ENCODE assay signal across 26 mouse cellular contexts in genomic region chr17:75202314-75202713, GRCm38 (mm10).
DNase-seq lines count a peak whose midpoint lies in the region; ATAC-seq and TF ChIP-seq lines count a peak whose summit lies in the region.
"Had no signal": no experiment of that assay in that cellular context is flagged by ENCODE, and none has a peak within 500 bp of the region (broad histone marks: within the 10 kb centered on the region; RNA-seq: fewer than 3 reads in every experiment).

No protein-coding gene starts in this region.

- TF ChIP-seq CTCF in forebrain, postnatal 0 days (IDR thresholded peaks at IDR 0.05; ENCODE audit: low read depth): no peak

- no peak for TF ChIP-seq POLR2A in limb, embryonic 14.5 days (IDR thresholded peaks at IDR 0.05; ENCODE audit: borderline replicate concordance, extremely low read depth, insufficient read depth, insufficient read length)

- no peaks in the 10 kb centered on the region for H3K9me3 ChIP-seq in forebrain, embryonic 14.5 days (replicated peaks; ENCODE audit: control insufficient read depth, low read length)
- no peaks in the 10 kb centered on the region for H3K9me3 ChIP-seq in forebrain, postnatal 0 days (ENCODE audit: low read length)
- H3K9me3 ChIP-seq in limb, embryonic 14.5 days (ENCODE audit: control insufficient read depth, low read length): no peaks in the 10 kb centered on the region
- H3K9me3 ChIP-seq in limb, embryonic 10.5 days (replicated peaks): no peaks in the 10 kb centered on the region
- H3K9me3 ChIP-seq: embryonic facial prominence, embryonic 12.5 days; embryonic facial prominence, embryonic 15.5 days; forebrain, embryonic 15.5 days; heart, embryonic 10.5 days; heart, embryonic 13.5 days had no signal

- H3K4me2 ChIP-seq in forebrain, embryonic 14.5 days (ENCODE audit: low read length): no peak overlapping the region
- no peak overlapping the region for H3K4me2 ChIP-seq in forebrain, postnatal 0 days (ENCODE audit: low read depth)
- H3K4me2 ChIP-seq in limb, embryonic 14.5 days (replicated peaks; ENCODE audit: low read depth, low read length, severe bottlenecking): no peak overlapping the region
- H3K4me2 ChIP-seq: embryonic facial prominence, embryonic 12.5 days; embryonic facial prominence, embryonic 15.5 days; forebrain, embryonic 15.5 days; heart, embryonic 13.5 days had no signal

- WGBS in forebrain, embryonic 14.5 days: 72% methylated on average over 3 of the region's 3 CpGs
- WGBS in forebrain, postnatal 0 days: 73% methylated on average over 3 of the region's 3 CpGs
- WGBS in limb, embryonic 14.5 days: 46% methylated on average over 3 of the region's 3 CpGs
- 82% methylated on average over 3 of the region's 3 CpGs for WGBS in limb, embryonic 10.5 days

- H3K27me3 ChIP-seq in forebrain, embryonic 14.5 days (replicated peaks; ENCODE audit: control insufficient read depth, insufficient read depth, low read length): no peaks in the 10 kb centered on the region
- H3K27me3 ChIP-seq in forebrain, postnatal 0 days (ENCODE audit: insufficient read depth, low read length): no peaks in the 10 kb centered on the region
- H3K27me3 ChIP-seq in limb, embryonic 14.5 days (ENCODE audit: control insufficient read depth, insufficient read depth, low read length): no peaks in the 10 kb centered on the region
- no peaks in the 10 kb centered on the region for H3K27me3 ChIP-seq in limb, embryonic 10.5 days (ENCODE audit: low read depth, poor library complexity, severe bottlenecking)
- H3K27me3 ChIP-seq: CH12.LX; embryonic facial prominence, embryonic 12.5 days; embryonic facial prominence, embryonic 15.5 days; forebrain, embryonic 15.5 days; heart, embryonic 13.5 days; Patski had no signal

- no peak overlapping the region for H3K4me3 ChIP-seq in forebrain, embryonic 14.5 days (ENCODE audit: low read depth, low read length)
- H3K4me3 ChIP-seq in forebrain, postnatal 0 days (ENCODE audit: low read depth, low read length): no peak overlapping the region
- no peak overlapping the region for H3K4me3 ChIP-seq in limb, embryonic 14.5 days (replicated peaks; ENCODE audit: low read length)
- H3K4me3 ChIP-seq in limb, embryonic 10.5 days: no peak overlapping the region
- H3K4me3 ChIP-seq: embryonic facial prominence, embryonic 12.5 days; embryonic facial prominence, embryonic 15.5 days; forebrain, embryonic 15.5 days; heart, adult 2 months; heart, embryonic 10.5 days; heart, embryonic 13.5 days had no signal

- no peaks in the 10 kb centered on the region for H3K4me1 ChIP-seq in forebrain, embryonic 14.5 days (ENCODE audit: control insufficient read depth, insufficient read depth, low read length)
- H3K4me1 ChIP-seq in forebrain, postnatal 0 days (ENCODE audit: insufficient read depth): no peaks in the 10 kb centered on the region
- peaks cover 3% of the 10 kb centered on the region; the same call in 1 of the 2 replicates for H3K4me1 ChIP-seq in limb, embryonic 14.5 days (ENCODE audit: control insufficient read depth, insufficient read depth, low read length)
- H3K4me1 ChIP-seq in limb, embryonic 10.5 days: peaks cover 17% of the 10 kb centered on the region
- H3K4me1 ChIP-seq: forebrain, embryonic 15.5 days; heart, embryonic 10.5 days had no signal

- H3K36me3 ChIP-seq in forebrain, embryonic 14.5 days (ENCODE audit: control insufficient read depth, insufficient read depth, low read length): no peaks in the 10 kb centered on the region
- H3K36me3 ChIP-seq in forebrain, postnatal 0 days (ENCODE audit: insufficient read depth): no peaks in the 10 kb centered on the region
- H3K36me3 ChIP-seq in limb, embryonic 14.5 days (ENCODE audit: control insufficient read depth, insufficient read depth, low read length): peaks cover 9% of the 10 kb centered on the region; the same call in 1 of the 2 replicates
- H3K36me3 ChIP-seq in limb, embryonic 10.5 days: no peaks in the 10 kb centered on the region
- H3K36me3 ChIP-seq: embryonic facial prominence, embryonic 12.5 days; embryonic facial prominence, embryonic 15.5 days; forebrain, embryonic 15.5 days; G1E; heart, embryonic 10.5 days had no signal

- no peak overlapping the region for H3K9ac ChIP-seq in forebrain, embryonic 14.5 days (ENCODE audit: low read length)
- no peak overlapping the region for H3K9ac ChIP-seq in forebrain, postnatal 0 days
- no peak overlapping the region for H3K9ac ChIP-seq in limb, embryonic 14.5 days (ENCODE audit: low read depth, low read length, severe bottlenecking)
- H3K9ac ChIP-seq: embryonic facial prominence, embryonic 12.5 days; embryonic facial prominence, embryonic 15.5 days; forebrain, embryonic 15.5 days; heart, embryonic 13.5 days had no signal

- H3K27ac ChIP-seq in forebrain, embryonic 14.5 days (ENCODE audit: low read depth, low read length): no peak overlapping the region
- H3K27ac ChIP-seq in forebrain, postnatal 0 days (ENCODE audit: low read depth, low read length): no peak overlapping the region
- no peak overlapping the region for H3K27ac ChIP-seq in limb, embryonic 14.5 days (replicated peaks; ENCODE audit: low read depth, low read length)
- H3K27ac ChIP-seq in limb, embryonic 10.5 days: no peak overlapping the region
- H3K27ac ChIP-seq: embryonic facial prominence, embryonic 12.5 days; embryonic facial prominence, embryonic 15.5 days; forebrain, embryonic 15.5 days; heart, adult 2 months; heart, embryonic 10.5 days; heart, embryonic 13.5 days had no signal

- ATAC-seq in forebrain, embryonic 14.5 days: no peak
- no peak for ATAC-seq in forebrain, postnatal 0 days
- ATAC-seq in limb, embryonic 14.5 days (ENCODE audit: low FRiP score, low read depth): no peak
- ATAC-seq: forebrain, embryonic 15.5 days; Patski had no signal

- DNase-seq in forebrain, embryonic 14.5 days (ENCODE audit: low spot score): peak; percentile 29
- DNase-seq in forebrain, postnatal 0 days: no peak
- DNase-seq in limb, embryonic 14.5 days (ENCODE audit: low spot score): peak; percentile 2
- DNase-seq in limb, embryonic 10.5 days (ENCODE audit: low spot score): no peak
- peak; percentile 7 for DNase-seq in R1 (ENCODE audit: low read depth, low spot score)
- peak; percentile 25 for DNase-seq in mesoderm, embryonic 11.5 days (ENCODE audit: low read depth, low spot score)
- no peak for DNase-seq in lung, postnatal 14 days
- DNase-seq: adrenal gland, adult 2 months; adrenal gland, postnatal 14 days; B cell, adult 2 months; cerebellum, adult 18-20 months; cerebellum, adult 9-10 months; cerebellum, postnatal 25 days; gastrocnemius, postnatal 10 days; gastrocnemius, postnatal 36 days; heart, adult 2 months; heart, postnatal 14 days; heart, postnatal 4 days had no signal

Comparison
In these comparisons a context has a peak if more than half of its experiments do, and no peak if none do; other contexts are left out.
1. DNase-seq: peak in forebrain, embryonic 14.5 days (single experiment), limb, embryonic 14.5 days (single experiment), R1 (single experiment) and mesoderm, embryonic 11.5 days (single experiment); none in forebrain, postnatal 0 days (single experiment), limb, embryonic 10.5 days (single experiment) and lung, postnatal 14 days (single experiment).